Mouse (Mus musculus) hindbrain, embryonic 15.5 days (tissue): ENCODE measurements around the gene Fermt3. TPM values are rescaled to one million over a fixed set of nuclear protein-coding genes. Genes with fewer than 3 reads are reported as not detected.

Experiments
- ATAC-seq: fragments of 200-750 bp; cut with Nextera tagmentation; 2 replicates; pipeline ENCODE4 v1.8.0; 2017; ENCODE audit warnings: low read depth, moderate number of reproducible peaks, moderate TSS enrichment; ENCODE audit not compliant: low FRiP score
- H3K27ac ChIP-seq: fragments of 300-500 bp; sonication (generic); replicated peaks from 2 replicates; pipeline ENCODE4 v1.5.1; 2015; ENCODE audit warnings: mild to moderate bottlenecking, inconsistent platforms
- H3K27me3 ChIP-seq: fragments of 300-500 bp; sonication (generic); 2 replicates; pipeline ENCODE4 v1.6.1; 2015; ENCODE audit warnings: control low read depth, inconsistent platforms
- H3K36me3 ChIP-seq: fragments of 300-500 bp; sonication (generic); 2 replicates; pipeline ENCODE4 v1.6.1; 2015; ENCODE audit warnings: control low read depth, inconsistent platforms
- H3K4me1 ChIP-seq: fragments of 300-500 bp; sonication (generic); replicated peaks from 2 replicates; pipeline ENCODE4 v1.6.1; 2015; ENCODE audit warnings: control low read depth, inconsistent platforms
- H3K4me2 ChIP-seq: fragments of 300-500 bp; sonication (generic); 2 replicates; pipeline ENCODE4 v1.6.1; 2015; ENCODE audit warnings: moderate library complexity, mild to moderate bottlenecking, inconsistent platforms
- H3K4me3 ChIP-seq: fragments of 300-500 bp; sonication (generic); 2 replicates; pipeline ENCODE4 v1.5.1; 2015; ENCODE audit warnings: mild to moderate bottlenecking, inconsistent platforms
- H3K9ac ChIP-seq: fragments of 300-500 bp; sonication (generic); 2 replicates; pipeline ENCODE4 v1.6.1; 2015; ENCODE audit warnings: inconsistent platforms
- H3K9me3 ChIP-seq: fragments of 300-500 bp; sonication (generic); 2 replicates; pipeline ENCODE4 v1.6.1; 2016; ENCODE audit warnings: control low read depth, inconsistent platforms
- WGBS: fragments of 180-500 bp; shearing (Covaris S2); methylation state at CpG from one replicate; pipeline ENCODE4 v1.1.7; 2015; 5-methylcytosine and 5-hydroxymethylcytosine counted together
- polyA plus RNA-seq: library from polyadenylated mRNA; unstranded; fragments of >200 nt; fragmentation: Nextera tagmentation; extraction: Ambion mirVana; gene quantifications from 2 replicates; pipeline ENCODE4 v1.2.1, GENCODE M21; 2015

The Fermt3 gene
- polyA plus RNA-seq, 1 experiment from 2014 or later, result 4.5 TPM

- Histone ChIP-seq H3K36me3 (no peaks in the 10 kb centered on the region), H3K27me3 (no peaks in the 10 kb centered on the region), H3K9me3 (no peaks in the 10 kb centered on the region), H3K27ac (no peak overlapping the region), H3K4me3 (no peak overlapping the region), H3K9ac (no peak overlapping the region), H3K4me2 (no peak overlapping the region), H3K4me1 (peaks cover 27% of the 10 kb centered on the region)
- WGBS, result 45% methylated on average over 9 of the region's 9 CpGs
- ATAC-seq, result no peak
Measured at GRCm38 (mm10) chr19:6954046-6954445, 65.2 kb downstream of the Fermt3 start.

GRCm38 (mm10) chr19:6952712-6953037 is 66.6 kb downstream of the Fermt3 start:
- 31% methylated on average over 3 of the region's 3 CpGs for whole genome bisulfite sequencing
- peak overlapping the region; percentile 95 for H3K27ac ChIP-seq
- no peak for ATAC-seq
- peak overlapping the region; percentile 61 for H3K4me3 ChIP-seq
- H3K4me1 ChIP-seq, result peaks cover 27% of the 10 kb centered on the region
- no peaks in the 10 kb centered on the region for H3K27me3 ChIP-seq
- H3K9me3 ChIP-seq, result no peaks in the 10 kb centered on the region
- H3K36me3 ChIP-seq, result no peaks in the 10 kb centered on the region
- H3K9ac ChIP-seq, result 0 out of 2 replicates have a peak overlapping the region, but pooled peaks have one; percentile 48
- peak overlapping the region; percentile 79 for H3K4me2 ChIP-seq

GRCm38 (mm10) chr19:6951994-6952711 is 67.1 kb downstream of the Fermt3 start:
- peak overlapping the region; percentile 61 for H3K4me3 ChIP-seq
- peak overlapping the region; percentile 95 for H3K27ac ChIP-seq
- H3K9ac ChIP-seq, result peak overlapping the region; percentile 48
- H3K4me2 ChIP-seq, result peak overlapping the region; percentile 79
- no peaks in the 10 kb centered on the region for H3K9me3 ChIP-seq
- no peaks in the 10 kb centered on the region for H3K36me3 ChIP-seq
- ATAC-seq, result peak; percentile 36
- H3K4me1 ChIP-seq, result peaks cover 27% of the 10 kb centered on the region
- H3K27me3 ChIP-seq, result no peaks in the 10 kb centered on the region
- WGBS, result 5% methylated on average over 31 of the region's 31 CpGs

GRCm38 (mm10) chr19:6951381-6951968 is 67.8 kb downstream of the Fermt3 start:
- under 1% methylated on average over 35 of the region's 35 CpGs for WGBS
- Histone ChIP-seq H3K4me3 (peak overlapping the region; percentile 61), H3K4me2 (peak overlapping the region; percentile 79), H3K36me3 (no peaks in the 10 kb centered on the region), H3K9me3 (no peaks in the 10 kb centered on the region), H3K27me3 (no peaks in the 10 kb centered on the region), H3K9ac (peak overlapping the region; percentile 48), H3K4me1 (peaks cover 27% of the 10 kb centered on the region), H3K27ac (peak overlapping the region; percentile 95)
- ATAC-seq, result peak; percentile 85

GRCm38 (mm10) chr19:6950613-6951153 is 68.6 kb downstream of the Fermt3 start:
- WGBS, result under 1% methylated on average over 28 of the region's 28 CpGs
- ATAC-seq, result peak; percentile 27
- peak overlapping the region; percentile 95 for H3K27ac ChIP-seq

GRCm38 (mm10) chr19:6949951-6950350 is 69.3 kb downstream of the Fermt3 start:
- no peak for ATAC-seq
- 43% methylated on average over 5 of the region's 5 CpGs for WGBS
- peak overlapping the region; percentile 79 for H3K4me2 ChIP-seq
- no peaks in the 10 kb centered on the region for H3K27me3 ChIP-seq
- H3K4me1 ChIP-seq, result peaks cover 27% of the 10 kb centered on the region
- H3K9ac ChIP-seq, result peak overlapping the region; percentile 48
- no peaks in the 10 kb centered on the region for H3K9me3 ChIP-seq
- H3K36me3 ChIP-seq, result no peaks in the 10 kb centered on the region
- H3K27ac ChIP-seq, result peak overlapping the region; percentile 95
- peak overlapping the region; percentile 61 for H3K4me3 ChIP-seq

More at GRCm38 (mm10) chr19:6950613-6951153, 68.6 kb downstream of the Fermt3 start:
- peak overlapping the region; percentile 61 for H3K4me3 ChIP-seq
- no peaks in the 10 kb centered on the region for H3K36me3 ChIP-seq
- peak overlapping the region; percentile 48 for H3K9ac ChIP-seq
- H3K4me1 ChIP-seq, result peaks cover 27% of the 10 kb centered on the region
- H3K27me3 ChIP-seq, result no peaks in the 10 kb centered on the region
- H3K4me2 ChIP-seq, result peak overlapping the region; percentile 79
- no peaks in the 10 kb centered on the region for H3K9me3 ChIP-seq

GRCm38 (mm10) chr19:6949532-6949931 is 69.7 kb downstream of the Fermt3 start:
- Histone ChIP-seq H3K9me3 (no peaks in the 10 kb centered on the region), H3K4me2 (no peak overlapping the region), H3K27ac (no peak overlapping the region), H3K4me3 (no peak overlapping the region), H3K4me1 (peaks cover 27% of the 10 kb centered on the region), H3K27me3 (no peaks in the 10 kb centered on the region), H3K9ac (no peak overlapping the region), H3K36me3 (no peaks in the 10 kb centered on the region)
- ATAC-seq, result no peak
- WGBS, result 88% methylated on average over 5 of the region's 5 CpGs

Other genes starting within 250 kb of the Fermt3 start
- gene Rps6ka4, start 178.8 kb downstream of the Fermt3 start, polyA plus RNA-seq, result 13.3 and 15.8 TPM in 2 replicates
- 0.79 and 1.1 TPM in 2 replicates for gene Ccdc88b, start 161.3 kb downstream of the Fermt3 start, polyA plus RNA-seq
- 104 TPM in 2 replicates for gene Trmt112, start 109.8 kb downstream of the Fermt3 start, polyA plus RNA-seq
- 375 and 392 TPM in 2 replicates for gene Prdx5, start 109.4 kb downstream of the Fermt3 start, polyA plus RNA-seq
- gene Esrra, start 97.7 kb downstream of the Fermt3 start, polyA plus RNA-seq, result 17.5 and 18.7 TPM in 2 replicates
- gene Catsperz, start 94.1 kb downstream of the Fermt3 start, polyA plus RNA-seq, result 2.0 and 3.1 TPM in 2 replicates
- gene Kcnk4, start 85.0 kb downstream of the Fermt3 start, polyA plus RNA-seq, result 9.0 and 13.1 TPM in 2 replicates
- 90.1 and 99.1 TPM in 2 replicates for gene Bad, start 77.6 kb downstream of the Fermt3 start, polyA plus RNA-seq
- 64.0 and 79.2 TPM in 2 replicates for gene Gpr137, start 77.0 kb downstream of the Fermt3 start, polyA plus RNA-seq
- 210 and 211 TPM in 2 replicates for gene Ppp1r14b, start 44.5 kb downstream of the Fermt3 start, polyA plus RNA-seq
- gene Plcb3, start 43.0 kb downstream of the Fermt3 start, polyA plus RNA-seq, result 13.6 and 14.0 TPM in 2 replicates
- gene Fkbp2, start 39.0 kb downstream of the Fermt3 start, polyA plus RNA-seq, result 147 and 160 TPM in 2 replicates
- 63.9 and 67.5 TPM in 2 replicates for gene Vegfb, start 31.8 kb downstream of the Fermt3 start, polyA plus RNA-seq
- 23.7 and 24.2 TPM in 2 replicates for gene Dnajc4, start 26.9 kb downstream of the Fermt3 start, polyA plus RNA-seq
- 22.8 and 23.9 TPM in 2 replicates for gene Nudt22, start 23.4 kb downstream of the Fermt3 start, polyA plus RNA-seq
- 21.5 and 21.8 TPM in 2 replicates for gene Trpt1, start 23.3 kb downstream of the Fermt3 start, polyA plus RNA-seq
- 218 and 229 TPM in 2 replicates for gene Stip1, start 20.5 kb upstream of the Fermt3 start, polyA plus RNA-seq
- gene Macrod1, start 37.3 kb upstream of the Fermt3 start, polyA plus RNA-seq, result 5.5 and 6.1 TPM in 2 replicates
- gene Flrt1, start 86.3 kb upstream of the Fermt3 start, polyA plus RNA-seq, result 9.8 and 11.1 TPM in 2 replicates
- gene Otub1, start 186.8 kb upstream of the Fermt3 start, polyA plus RNA-seq, result 233 and 239 TPM in 2 replicates
- 1,050 and 1,125 TPM in 2 replicates for gene Cox8a, start 198.1 kb upstream of the Fermt3 start, polyA plus RNA-seq
- 62.2 and 66.2 TPM in 2 replicates for gene Naa40, start 221.7 kb upstream of the Fermt3 start, polyA plus RNA-seq
- gene Rcor2, start 247.9 kb upstream of the Fermt3 start, polyA plus RNA-seq, result 24.0 and 32.1 TPM in 2 replicates